Mouse (Mus musculus) thymus, postnatal 0 days (tissue): ENCODE measurements around the gene Hsdl2. TPM values are rescaled to one million over a fixed set of nuclear protein-coding genes. Genes with fewer than 3 reads are reported as not detected.
"Not testable (repeated sequence)": the region's sequence is repeated elsewhere in the genome, so short reads cannot be mapped to it uniquely, and the experiment has no call there.

Experiments used
- DNase-seq: peaks from one replicate; pipeline ENCODE4 v3.0.0-alpha.2; 2015; ENCODE audit warnings: low spot score
- polyA plus RNA-seq: library from polyadenylated mRNA; unstranded; fragments of >200 nt; fragmentation: Nextera tagmentation; extraction: Ambion mirVana; gene quantifications from 2 replicates; pipeline ENCODE4 v1.2.1, GENCODE M21; 2015

Hsdl2 gene
- polyA plus RNA-seq, 1 experiment from 2014 or later: 60.0 TPM

DNA sequence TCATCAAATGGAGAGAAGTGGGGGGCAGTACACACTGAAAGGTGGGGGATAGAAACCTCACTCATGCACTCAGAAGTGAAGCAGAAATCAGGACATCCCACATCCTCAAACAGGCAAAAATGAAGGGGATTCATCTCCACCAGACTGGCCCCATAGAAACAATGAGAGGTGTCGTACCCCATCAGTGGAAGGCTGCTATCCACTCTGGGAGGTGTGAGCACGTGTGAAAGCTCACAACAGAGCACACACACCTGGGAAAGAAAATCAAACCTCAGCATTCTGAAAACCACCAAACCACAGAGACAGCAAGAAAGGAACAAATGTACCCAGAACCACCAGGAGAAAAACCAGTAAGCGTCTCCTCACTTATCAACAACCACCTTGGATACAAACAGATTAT lies 17.2 kb upstream of the Hsdl2 start:
- no peak for DNase-seq

DNA sequence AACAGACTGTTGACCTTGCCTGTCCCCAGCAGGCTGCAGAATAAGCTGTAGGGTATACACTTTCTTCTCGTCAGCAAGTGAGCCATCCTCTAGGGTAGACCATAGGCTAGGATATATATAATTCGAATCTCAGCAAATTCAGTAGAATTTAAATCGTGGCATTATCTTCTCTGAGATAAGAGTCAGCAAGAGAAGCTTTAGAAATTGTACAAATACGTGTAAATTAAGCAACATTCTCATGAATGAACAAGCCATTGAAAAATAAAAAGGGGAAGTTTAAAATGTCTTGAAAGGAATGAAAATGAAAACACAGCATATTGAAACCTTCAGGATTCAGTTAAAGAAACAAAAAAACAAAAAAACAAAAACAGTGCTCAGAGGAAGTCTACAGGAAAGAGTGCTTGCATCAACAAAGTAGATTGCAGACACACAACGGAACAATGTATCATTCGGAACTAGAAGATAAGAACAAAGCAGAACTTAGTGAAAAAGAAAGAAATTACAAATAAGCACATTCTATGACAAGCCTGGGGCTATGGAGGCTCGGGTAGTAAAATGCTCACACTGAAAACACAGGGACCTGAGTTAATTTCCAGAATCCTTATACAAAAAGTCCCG lies 15.7 kb upstream of the Hsdl2 start:
- no peak for DNase-seq

DNA sequence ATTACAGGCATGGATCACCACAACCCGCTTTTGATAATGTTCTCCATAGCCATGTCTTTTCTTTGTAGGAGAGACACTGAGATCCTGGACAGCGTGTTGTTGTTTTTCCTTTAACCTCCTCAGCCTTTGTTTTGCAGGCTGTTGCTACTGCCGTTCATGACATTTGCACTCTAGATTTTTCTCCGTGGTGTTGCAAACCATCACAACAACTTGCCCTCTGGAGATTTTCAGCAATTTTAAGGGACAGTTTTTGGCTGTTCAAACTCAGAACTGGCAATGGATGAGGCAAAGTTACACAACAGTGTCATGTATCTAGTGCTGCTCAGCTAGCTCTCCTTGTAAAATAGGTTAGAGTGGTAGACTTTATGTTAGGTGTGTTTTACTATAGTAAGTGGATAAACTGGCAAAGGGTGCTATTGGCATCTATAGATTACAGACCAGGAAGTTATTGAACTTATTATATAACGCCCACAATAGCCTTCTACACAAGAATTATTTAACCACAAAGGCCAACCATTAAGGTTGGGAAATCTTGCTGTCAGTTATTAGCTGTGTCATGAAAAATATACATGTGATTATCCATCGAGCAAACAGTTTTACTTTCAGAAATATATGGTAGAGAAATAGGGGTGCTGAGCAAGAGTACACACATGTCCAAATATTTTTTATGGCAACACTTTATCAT lies 13.6 kb upstream of the Hsdl2 start:
- no peak for DNase-seq

DNA sequence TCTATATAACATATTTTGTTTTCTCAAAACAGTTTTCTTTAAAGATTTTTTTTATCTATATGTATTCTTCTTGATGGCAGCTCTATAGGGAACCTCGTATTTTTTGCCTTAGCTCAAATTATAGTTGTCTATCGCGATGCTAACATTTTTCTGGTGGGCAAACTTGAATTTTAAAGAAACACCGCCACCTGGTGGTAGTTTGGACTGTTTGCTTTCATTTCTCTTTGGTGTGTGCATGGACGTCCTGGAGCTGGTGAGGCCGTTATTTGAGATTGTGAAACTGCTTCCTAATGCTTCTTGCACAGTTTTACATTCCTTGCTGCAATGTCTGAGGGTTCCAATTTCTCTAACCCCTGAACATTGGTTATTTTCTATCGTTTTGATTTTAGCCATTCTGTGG lies 11.8 kb upstream of the Hsdl2 start:
- peak; percentile 85 for DNase-seq

DNA sequence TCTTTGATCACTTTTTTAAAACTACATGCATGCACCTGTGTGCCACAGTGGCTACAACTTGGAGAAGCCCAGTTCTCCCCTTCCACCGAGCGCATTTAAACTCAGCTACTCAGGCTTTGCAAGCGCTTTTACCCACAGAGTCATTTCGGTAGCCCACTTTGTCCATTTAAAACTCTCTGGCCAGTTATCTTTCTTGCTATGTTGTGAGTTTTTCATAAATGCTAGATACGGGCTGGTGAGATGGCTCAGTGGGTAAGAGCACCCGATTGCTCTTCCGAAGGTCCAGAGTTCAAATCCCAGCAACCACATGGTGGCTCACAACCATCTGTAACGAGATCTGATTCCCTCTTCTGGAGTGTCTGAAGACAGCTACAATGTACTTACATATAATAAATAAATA lies 10.8 kb upstream of the Hsdl2 start:
- not testable (repeated sequence) for DNase-seq

DNA sequence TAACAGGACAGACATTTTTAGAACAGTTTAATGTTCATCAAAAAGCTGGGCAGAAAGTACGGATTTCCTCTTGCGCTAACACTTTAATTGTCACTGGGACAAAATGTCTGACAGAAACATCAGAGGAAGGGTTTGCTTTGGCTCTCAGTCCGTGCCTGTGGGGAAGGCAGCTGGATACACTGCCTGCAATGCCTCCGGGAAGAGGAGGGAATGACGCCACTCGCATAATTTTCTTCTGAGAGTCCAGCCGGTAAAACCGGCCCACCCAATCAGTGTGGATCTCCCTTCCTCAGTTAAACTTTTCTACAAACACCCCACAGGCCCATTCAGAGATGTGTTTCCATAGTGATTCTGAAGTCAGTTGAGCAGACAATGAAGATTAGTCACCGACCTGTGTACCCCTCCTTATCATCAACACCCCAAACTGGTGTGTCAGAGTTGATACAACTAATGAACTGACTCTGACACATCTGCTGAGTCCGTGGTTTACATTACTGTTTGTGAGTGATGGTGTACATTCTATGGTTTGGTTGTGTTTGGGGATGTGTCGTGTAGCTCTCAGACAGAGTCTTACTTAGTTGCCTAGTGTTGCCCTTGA lies 8.7 kb upstream of the Hsdl2 start:
- no peak for DNase-seq

DNA sequence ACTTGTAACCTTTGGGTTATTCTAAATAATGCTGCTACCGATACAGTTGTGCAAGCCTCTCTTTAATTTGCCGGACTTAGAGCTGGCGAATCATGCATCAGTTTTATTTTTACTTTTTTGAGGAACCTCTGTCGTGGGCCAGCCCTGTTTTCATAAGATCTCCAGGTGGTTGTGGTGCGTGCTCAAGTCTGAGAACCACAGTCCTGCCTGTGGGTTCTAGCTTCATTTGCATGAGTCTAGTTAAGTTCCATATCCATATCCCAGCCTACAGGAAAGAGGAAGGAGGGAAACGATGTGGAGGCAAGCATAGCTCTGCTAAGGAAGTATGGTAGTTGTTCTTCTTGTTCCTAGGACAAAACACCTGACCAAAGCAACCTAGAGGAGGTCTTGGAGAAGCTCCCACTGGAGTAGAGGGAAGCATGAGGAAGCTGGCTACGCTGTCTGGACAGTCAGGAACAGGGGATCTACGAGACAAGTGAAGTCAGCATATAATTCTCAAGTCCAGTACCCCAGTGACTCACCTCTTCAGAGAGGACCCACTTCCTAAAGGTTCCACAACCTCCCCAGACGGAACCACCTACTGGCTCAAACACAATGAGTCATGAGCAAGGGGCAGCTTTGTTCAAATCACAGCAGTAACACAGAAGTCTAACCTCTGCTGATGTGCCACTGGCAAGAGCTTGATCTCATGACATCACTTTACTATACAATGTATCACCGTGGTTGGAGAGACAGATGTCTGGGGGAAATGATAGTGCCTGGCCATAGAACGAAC lies 6.0 kb upstream of the Hsdl2 start:
- no peak for DNase-seq

DNA sequence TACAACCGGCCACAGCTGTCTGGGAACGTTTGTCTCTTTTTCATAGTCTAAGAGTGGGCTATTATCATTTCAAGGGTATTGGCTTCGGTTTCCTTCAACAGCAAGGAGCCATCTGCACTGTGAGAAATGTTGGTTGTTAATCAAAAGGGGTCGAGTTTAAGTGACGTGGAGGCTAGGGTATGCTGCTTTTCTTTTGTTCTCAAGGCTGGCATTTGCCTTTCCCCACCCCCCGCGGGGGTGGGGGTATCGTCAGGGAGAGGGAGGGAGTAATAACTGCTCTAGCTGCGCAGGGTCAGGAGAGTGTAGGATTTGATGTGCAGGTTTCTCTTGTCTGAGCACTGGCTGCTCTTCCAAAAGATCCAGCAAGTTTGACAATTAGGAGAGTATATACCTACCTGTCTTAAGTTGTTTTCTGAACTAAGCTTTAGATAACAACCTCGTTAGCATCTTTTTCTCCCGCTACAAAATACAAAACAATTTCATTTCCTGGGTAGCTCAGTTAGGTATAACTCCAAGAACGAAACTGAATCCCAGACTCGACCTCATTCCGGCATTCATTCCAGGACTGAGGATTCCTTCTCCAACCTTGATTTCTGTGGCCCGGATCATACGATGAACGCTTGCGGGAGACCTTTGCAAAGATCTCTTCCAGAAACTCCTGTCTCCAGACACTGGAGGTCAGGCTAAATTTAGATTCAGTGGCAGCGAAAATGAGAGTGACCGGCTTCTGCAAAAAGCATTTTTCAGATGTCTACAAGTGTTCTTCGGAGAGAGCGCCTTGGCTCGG lies 675 bp upstream of the Hsdl2 start:
- DNase-seq: peak; percentile 80

DNA sequence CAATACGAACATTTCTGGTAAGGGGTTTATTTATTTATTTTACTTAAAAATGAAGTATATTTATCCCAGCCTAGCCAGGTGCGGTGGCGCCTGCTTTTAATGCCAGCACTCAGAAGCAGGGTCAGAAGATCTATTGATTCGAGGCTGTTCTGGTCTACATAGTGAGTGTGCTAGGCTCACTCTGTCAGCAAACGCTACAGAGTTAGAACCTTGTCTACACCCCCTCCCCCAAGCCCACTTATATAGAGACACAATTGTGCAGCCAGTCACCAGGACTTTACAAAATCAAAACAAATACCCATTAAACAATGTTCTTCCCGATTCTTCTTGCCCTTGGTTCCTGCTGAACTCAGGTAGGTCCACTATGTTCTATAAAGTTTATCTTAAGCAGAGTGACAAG lies 823 bp downstream of the Hsdl2 start:
- no peak for DNase-seq

DNA sequence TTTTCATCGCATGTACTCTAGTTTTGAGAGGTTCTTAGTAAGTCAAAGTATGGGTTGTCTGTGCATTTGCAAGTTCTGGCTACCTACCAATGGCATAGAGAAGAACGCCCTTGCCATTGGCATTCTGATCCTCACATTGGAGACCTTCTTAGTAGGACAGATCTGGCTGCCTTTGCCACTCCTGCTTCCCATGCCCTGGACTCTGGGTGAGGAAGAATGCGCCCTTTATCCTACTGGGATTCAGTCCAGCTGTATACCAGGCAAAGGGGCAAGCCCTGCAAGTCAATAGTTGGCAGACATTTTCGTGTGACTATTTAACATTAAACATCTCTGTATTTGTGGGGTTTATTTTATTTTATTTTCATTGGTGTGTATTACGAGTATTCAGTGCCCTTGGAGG lies 3.7 kb downstream of the Hsdl2 start:
- no peak for DNase-seq

DNA sequence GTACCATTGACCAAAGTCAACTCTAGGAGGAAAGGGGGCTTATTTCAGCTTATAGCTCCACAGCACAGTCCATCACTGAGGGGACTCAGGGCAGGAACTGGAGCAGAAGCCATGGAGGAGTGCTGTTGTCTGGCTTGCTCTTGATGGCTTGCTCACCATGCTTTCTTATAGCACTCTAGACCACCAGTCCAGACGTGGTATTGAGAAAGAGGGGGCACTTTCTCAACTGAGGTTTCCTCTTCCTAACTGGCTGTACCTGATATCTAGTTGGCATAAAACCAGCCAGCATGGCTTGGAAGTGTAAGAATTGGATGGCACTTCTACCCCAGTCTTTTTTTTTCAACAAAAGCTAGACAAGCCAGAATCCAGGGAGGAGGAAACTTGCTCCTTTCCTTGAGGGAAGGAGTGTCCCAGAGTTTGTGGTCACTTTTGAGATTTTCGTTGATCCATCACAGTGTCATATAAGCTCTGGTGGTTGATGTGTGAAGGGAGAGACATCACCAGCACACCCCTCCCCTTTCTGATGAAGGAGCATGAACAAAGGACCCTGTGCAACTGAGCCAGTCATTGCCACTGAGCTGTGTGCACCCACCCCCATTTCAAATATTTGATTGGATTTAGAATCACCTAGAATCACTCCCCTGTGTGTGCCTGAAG lies 6.0 kb downstream of the Hsdl2 start:
- no peak for DNase-seq

DNA sequence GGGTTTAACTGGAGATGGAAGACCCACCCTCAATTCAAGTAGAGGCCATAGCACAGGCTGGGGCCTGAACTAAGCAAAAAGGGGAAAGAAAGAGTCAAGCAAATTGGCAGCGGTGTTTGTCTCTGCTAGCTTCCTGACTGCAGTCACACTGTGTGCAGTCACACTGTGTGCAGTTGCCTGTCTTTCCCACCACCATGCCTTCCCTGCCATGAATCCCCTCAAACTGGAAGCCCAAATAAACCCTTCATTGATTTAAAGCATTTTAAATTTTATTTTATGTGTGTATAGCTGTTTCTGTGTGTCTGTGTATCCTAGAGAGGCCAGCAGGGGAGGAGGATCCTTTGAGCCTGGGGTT lies 6.5 kb downstream of the Hsdl2 start:
- no peak for DNase-seq

DNA sequence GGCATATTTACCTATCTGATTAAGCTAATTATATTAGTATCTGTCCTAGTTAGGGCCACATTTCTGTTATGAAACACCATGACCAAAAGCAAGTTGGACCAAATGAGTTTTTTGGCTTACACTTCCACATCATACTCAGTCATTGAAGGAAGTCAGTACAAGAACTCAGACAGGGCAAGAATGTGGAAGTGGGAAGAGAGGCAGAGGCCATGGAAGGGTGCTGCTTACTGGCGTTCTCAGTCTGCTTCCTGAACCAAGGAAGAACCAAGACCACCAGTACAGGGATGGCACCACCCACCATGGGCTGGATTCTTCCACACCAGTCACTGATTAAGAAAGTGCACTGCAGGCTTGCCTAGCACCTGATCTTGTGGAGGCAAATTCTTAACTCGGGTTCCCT lies 13.3 kb downstream of the Hsdl2 start:
- no peak for DNase-seq

DNA sequence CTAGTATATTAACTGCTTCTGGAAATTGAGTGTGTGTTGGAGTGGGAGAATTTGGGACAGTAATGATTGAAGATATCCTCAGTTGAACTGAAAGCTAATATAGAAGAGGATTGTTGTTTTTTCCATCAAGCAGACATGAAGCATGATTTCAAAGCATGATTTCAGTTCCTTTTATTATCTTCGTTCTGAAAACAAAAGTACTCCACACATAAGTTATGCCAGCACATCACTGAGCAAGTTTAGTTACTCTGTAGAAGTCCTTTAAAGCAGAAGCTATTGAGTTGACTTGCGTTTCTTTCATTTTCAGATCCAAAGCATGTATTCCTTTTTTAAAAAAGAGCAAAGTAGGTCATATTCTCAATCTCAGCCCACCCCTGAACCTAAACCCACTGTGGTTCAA lies 15.2 kb downstream of the Hsdl2 start:
- no peak for DNase-seq

DNA sequence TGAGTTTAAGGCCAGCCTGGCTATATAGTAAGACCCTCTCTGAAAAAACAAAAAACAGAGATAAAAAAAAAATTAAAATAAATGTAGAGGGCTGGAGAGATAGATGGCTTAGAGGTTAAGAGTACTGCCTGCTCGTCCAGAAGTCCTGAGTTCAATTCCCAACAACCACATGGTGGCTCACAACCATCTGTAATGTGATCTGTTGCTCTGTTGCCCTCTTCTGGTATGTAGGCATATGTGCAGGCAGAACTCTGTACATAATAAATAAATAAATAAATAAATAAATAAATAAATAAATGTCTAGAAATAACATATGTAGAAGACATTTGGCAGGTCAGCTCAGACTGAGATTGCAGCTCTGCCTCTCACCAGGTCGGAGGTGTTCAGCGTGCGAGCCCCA lies 21.3 kb downstream of the Hsdl2 start:
- no peak for DNase-seq

DNA sequence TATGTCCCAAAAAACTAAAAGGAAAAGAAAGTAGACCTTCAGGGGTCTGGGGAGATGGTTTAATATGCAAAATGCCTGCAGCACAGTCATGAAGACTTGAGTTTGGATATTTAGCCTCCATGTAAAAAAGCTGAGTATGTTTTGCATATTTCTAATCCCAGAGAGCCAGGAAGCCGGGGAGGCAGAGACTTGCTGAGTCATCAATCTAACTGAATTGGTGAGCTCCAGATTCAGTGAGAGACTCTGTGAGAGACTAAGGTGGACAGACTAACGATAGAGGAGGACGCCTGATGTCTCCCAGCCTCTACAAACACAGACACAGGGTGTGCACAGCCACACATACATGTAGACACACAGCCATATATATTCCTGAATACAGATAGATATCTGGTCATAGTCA lies 23.5 kb downstream of the Hsdl2 start:
- no peak for DNase-seq

DNA sequence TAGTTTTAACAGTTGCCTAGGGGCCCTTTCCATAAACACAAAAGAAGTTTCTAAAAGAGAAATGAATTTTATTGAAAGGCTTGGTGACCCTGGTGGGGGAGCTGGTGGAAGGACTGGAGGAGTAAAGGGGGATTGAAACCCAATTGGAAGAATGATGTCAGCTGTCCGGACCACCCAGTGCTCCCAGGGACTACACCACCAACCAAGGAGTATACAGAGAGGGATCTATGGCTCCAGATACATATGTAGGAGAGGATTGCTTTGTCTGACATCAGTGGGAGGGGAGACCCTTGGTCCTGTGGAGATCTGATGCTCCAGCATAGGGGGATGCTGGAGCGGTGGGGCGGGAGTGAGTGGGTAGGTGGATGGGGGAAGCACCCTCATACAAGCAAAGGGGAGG lies 24.1 kb downstream of the Hsdl2 start:
- no peak for DNase-seq

DNA sequence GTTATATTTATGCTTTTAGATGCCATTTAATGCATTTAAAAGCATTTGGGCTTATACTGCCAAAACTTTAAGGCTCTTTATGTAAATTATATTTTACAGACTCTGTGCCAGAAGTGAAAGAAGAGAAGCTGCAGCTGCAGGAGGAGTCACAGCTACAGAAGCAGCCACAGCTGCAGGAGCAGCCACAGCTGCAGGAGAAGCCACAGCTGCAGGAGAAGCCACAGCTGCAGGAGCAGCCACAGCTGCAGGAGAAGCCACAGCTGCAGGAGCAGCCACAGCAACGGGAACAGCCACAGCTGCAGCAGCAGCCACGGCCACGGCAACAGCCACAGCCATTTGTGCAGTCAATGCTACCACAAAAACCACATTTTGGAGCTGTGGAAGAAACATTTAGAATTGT lies 29.0 kb downstream of the Hsdl2 start:
- DNase-seq: no peak

DNA sequence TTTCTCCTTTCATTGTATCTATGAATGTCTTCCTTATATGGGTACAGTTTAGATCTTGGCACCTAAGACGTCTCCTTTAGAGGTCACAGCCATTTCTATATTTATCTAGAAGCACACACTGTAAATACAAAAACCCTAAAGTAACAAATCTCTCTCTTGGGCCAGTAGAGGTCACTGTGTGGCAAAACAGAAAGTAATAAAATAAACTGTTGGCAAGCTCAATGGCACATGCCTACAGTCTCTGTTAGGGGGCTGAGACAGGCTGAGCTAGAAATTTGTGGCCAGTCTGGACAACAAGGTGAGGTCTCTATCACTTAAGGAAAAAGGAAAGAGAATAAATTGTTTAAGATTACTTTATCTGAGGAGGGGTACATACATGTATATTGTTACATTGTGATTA lies 33.6 kb downstream of the Hsdl2 start:
- DNase-seq: peak; percentile 39

DNA sequence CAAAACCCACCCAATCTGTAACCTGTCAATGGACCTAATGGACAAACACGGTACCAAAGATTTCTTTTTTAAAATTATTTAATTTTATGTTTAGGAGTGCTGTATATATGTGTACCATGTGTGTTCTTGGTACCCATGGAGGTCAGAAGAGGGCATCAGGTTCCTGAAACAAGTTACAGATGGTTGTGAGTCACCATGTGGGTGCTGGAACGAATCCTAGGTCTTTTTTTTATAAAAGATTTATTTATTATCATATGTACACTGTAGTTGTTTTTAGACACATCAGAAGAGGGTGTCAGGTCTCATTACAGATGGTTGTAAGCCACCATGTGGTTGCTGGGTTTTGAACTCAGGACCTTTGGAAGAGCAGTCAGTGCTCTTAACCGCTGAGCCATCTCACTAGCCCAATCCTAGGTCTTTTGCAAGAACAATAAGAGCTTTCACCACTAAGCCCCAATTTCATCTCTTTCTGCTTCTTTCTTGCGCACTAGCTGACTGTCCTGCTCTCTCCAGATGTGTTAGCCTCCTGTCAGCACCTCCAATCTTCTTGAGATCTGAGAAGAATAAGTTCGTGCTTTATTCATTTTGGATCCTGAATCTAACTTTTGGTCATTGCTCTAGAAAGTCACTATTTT lies 38.4 kb downstream of the Hsdl2 start:
- DNase-seq: no peak

DNA sequence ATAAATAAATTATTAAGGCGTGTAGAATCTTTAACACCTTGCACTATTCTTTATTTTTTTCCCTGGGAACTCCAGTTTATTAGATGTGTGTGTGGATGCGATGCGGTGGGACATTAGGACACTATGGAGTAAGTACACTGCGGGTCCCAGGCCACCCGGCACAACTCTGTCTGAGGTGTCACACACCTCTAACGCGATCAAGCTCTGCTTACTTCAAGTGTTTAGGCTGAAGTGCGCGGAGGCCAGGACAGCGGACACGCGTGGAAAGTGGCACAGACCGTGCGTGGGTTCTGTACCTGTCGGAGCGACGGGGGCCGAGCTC lies 44.3 kb downstream of the Hsdl2 start:
- no peak for DNase-seq
